Mouse (Mus musculus) intestine, embryonic 14.5 days (tissue): ENCODE data around the gene Higd2a. TPM values are rescaled to one million over a fixed set of nuclear protein-coding genes. Genes with fewer than 3 reads are reported as not detected.
A peak's percentile ranks its signal among the peaks of the same experiment; 100 is the strongest.

Experiments
- ATAC-seq: fragments of 200-750 bp; cut with Nextera tagmentation; replicated peaks from 2 replicates; pipeline ENCODE4 v1.8.0; 2017; ENCODE audit warnings: low read depth, moderate number of reproducible peaks, moderate TSS enrichment, moderate library complexity; ENCODE audit not compliant: low FRiP score, low TSS enrichment
- DNase-seq: peaks from one replicate; pipeline ENCODE4 v3.0.0-alpha.2; 2018; ENCODE audit warnings: low spot score
- H3K27ac ChIP-seq: fragments of 300-500 bp; sonication (generic); 2 replicates; pipeline ENCODE4 v1.5.1; 2014; ENCODE audit warnings: low read depth, mild to moderate bottlenecking, control low read depth
- H3K27me3 ChIP-seq: fragments of 300-500 bp; sonication (generic); replicated peaks from 2 replicates; pipeline ENCODE4 v1.6.1; 2014; ENCODE audit warnings: low read length, control low read depth; ENCODE audit not compliant: control insufficient read depth, insufficient read depth
- H3K36me3 ChIP-seq: fragments of 300-500 bp; sonication (generic); 2 replicates; pipeline ENCODE4 v1.6.1; 2014; ENCODE audit warnings: low read length, control low read depth; ENCODE audit not compliant: control insufficient read depth, insufficient read depth
- H3K4me1 ChIP-seq: fragments of 300-500 bp; sonication (generic); replicated peaks from 2 replicates; pipeline ENCODE4 v1.6.1; 2014; ENCODE audit warnings: low read length, control low read depth, mixed read lengths; ENCODE audit not compliant: control insufficient read depth, insufficient read depth
- H3K4me2 ChIP-seq: fragments of 300-500 bp; sonication (generic); 2 replicates; pipeline ENCODE4 v1.6.1; 2014; ENCODE audit warnings: low read length
- H3K4me3 ChIP-seq: fragments of 300-500 bp; sonication (generic); 2 replicates; pipeline ENCODE4 v1.5.1; 2014; ENCODE audit warnings: low read depth, low read length, control low read depth, mixed read lengths
- H3K9ac ChIP-seq: fragments of 300-500 bp; sonication (generic); 2 replicates; pipeline ENCODE4 v1.6.1; 2014; ENCODE audit warnings: mild to moderate bottlenecking, low read length
- H3K9me3 ChIP-seq: fragments of 300-500 bp; sonication (generic); 2 replicates; pipeline ENCODE4 v1.6.1; 2016; ENCODE audit warnings: low read length, control low read depth; ENCODE audit not compliant: control insufficient read depth
- WGBS: fragments of 180-500 bp; shearing (Covaris S2); extraction: QIAGEN DNeasy Blood & Tissue Kit; methylation state at CpG from one replicate; pipeline ENCODE4 v1.1.7; 2014; 5-methylcytosine and 5-hydroxymethylcytosine counted together
- polyA plus RNA-seq: library from polyadenylated mRNA; unstranded; fragments of >200 nt; fragmentation: Nextera tagmentation; extraction: Ambion mirVana; gene quantifications from 2 replicates; pipeline ENCODE4 v1.2.1, GENCODE M21; 2014

Higd2a gene
- 221 and 239 TPM in 2 replicates for polyA plus RNA-seq

GRCm38 (mm10) chr13:54589996-54590951 lies at the start of gene Higd2a, which contains the start of gene Nop16:
Gene Higd2a (plus strand): TSS chr13:54590207.
Gene Nop16 (minus strand): TSS chr13:54590090.
- H3K4me3 ChIP-seq = peak within 1 kb of the TSS; percentile 87
- peak within 1 kb of the TSS; percentile 92 for H3K4me2 ChIP-seq
- DNase-seq (peak; percentile 99), ATAC-seq (peak; percentile 96)
- peaks cover 43% of the 10 kb centered on the region for H3K36me3 ChIP-seq
- peak within 1 kb of the TSS; percentile 84 for H3K9ac ChIP-seq
- no peaks in the 10 kb centered on the region for H3K27me3 ChIP-seq
- peak within 1 kb of the TSS; percentile 85 for H3K27ac ChIP-seq
- no peaks in the 10 kb centered on the region for H3K9me3 ChIP-seq
- under 1% methylated on average over 51 of the region's 51 CpGs for WGBS
- peaks cover 13% of the 10 kb centered on the region; the same call in 1 of the 2 replicates for H3K4me1 ChIP-seq

DNA sequence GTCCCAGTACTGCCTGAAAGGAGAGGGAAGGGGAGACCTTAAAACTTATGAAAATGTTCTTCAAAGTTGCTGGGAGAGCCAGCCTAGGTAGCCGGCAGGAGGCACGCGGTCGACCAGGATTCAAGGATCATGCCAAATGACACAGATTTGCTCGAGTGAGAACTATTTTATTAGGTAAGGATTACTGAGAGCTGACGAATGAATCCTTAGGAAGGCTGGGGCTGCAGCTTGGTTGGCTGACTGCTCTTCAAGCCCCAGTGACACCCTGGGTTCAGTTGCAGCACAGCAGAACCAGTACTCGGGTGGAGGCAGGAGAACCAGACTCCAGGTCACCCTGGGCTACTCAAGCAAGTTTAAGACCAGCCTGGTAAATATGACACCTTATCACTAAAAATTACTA lies 42.0 kb upstream of the Higd2a start:
- H3K27ac ChIP-seq = no peak overlapping the region
- peaks cover 68% of the 10 kb centered on the region for H3K36me3 ChIP-seq
- H3K9me3 ChIP-seq = no peaks in the 10 kb centered on the region
- whole genome bisulfite sequencing = 83% methylated on average over 7 of the region's 7 CpGs
- no peak overlapping the region for H3K9ac ChIP-seq
- H3K27me3 ChIP-seq = no peaks in the 10 kb centered on the region
- DNase-seq (no peak), ATAC-seq (no peak)
- no peak overlapping the region for H3K4me3 ChIP-seq
- H3K4me1 ChIP-seq = no peaks in the 10 kb centered on the region
- no peak overlapping the region for H3K4me2 ChIP-seq

GRCm38 (mm10) chr13:54556176-54556575 lies 33.8 kb upstream of the Higd2a start:
- no peaks in the 10 kb centered on the region for H3K4me1 ChIP-seq
- no peaks in the 10 kb centered on the region for H3K27me3 ChIP-seq
- H3K27ac ChIP-seq = no peak overlapping the region
- no peak overlapping the region for H3K4me2 ChIP-seq
- no peak overlapping the region for H3K4me3 ChIP-seq
- DNase-seq (no peak), ATAC-seq (no peak)
- peaks cover 90% of the 10 kb centered on the region for H3K36me3 ChIP-seq
- WGBS = 89% methylated on average over 9 of the region's 9 CpGs
- H3K9me3 ChIP-seq = no peaks in the 10 kb centered on the region
- H3K9ac ChIP-seq = no peak overlapping the region

DNA sequence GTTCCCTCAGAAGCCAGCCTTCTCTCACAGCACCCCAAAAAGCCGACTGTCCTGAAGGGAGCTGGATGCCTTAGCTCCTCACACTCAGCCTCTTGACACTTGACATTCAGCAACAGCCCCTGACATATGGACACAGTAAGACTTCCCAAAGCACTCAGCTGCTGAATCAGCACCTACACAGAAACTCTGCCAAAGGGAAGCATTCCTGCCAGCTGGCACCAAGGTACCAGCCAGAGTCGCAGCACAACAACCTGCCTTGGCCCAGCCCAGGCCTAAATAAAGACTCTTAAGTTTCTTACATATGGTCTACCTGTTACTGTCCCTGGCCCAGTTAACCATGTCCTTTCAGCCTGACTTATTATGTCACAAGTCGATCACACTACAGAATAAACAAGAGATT lies 33.2 kb upstream of the Higd2a start:
- no peak for DNase-seq
- Histone ChIP-seq H3K27me3 (no peaks in the 10 kb centered on the region), H3K36me3 (peaks cover 90% of the 10 kb centered on the region), H3K4me1 (no peaks in the 10 kb centered on the region), H3K9me3 (no peaks in the 10 kb centered on the region), H3K27ac (no peak overlapping the region), H3K9ac (no peak overlapping the region), H3K4me2 (no peak overlapping the region), H3K4me3 (no peak overlapping the region)
- WGBS = 90% methylated on average over 3 of the region's 3 CpGs
- ATAC-seq = no peak

GRCm38 (mm10) chr13:54557652-54558051 lies 32.4 kb upstream of the Higd2a start:
- WGBS = 96% methylated on average over 1 of the region's 1 CpGs
- Histone ChIP-seq H3K9ac (no peak overlapping the region), H3K4me3 (no peak overlapping the region), H3K27ac (no peak overlapping the region), H3K4me2 (no peak overlapping the region), H3K36me3 (peaks cover 90% of the 10 kb centered on the region), H3K27me3 (no peaks in the 10 kb centered on the region), H3K9me3 (no peaks in the 10 kb centered on the region), H3K4me1 (no peaks in the 10 kb centered on the region)
- ATAC-seq (no peak), DNase-seq (no peak)

DNA sequence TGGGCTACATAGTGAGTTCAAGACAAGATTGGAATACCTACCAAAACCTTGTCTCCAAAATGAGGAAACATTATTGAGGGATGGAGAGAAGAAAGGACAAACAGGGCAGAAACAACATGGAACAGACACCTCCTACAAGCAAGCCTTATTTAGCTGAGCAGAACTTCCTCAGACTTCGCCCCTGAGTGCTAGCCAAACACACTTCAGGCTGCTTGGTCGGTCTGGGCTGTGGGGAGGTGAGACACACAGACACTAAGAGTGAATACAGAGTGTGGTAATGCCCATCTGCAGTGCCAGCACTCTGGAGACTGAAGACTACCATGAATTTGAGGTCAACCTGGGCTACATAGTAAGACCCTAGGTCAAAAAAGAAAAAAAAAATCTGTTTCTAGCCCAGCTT lies 30.4 kb upstream of the Higd2a start:
- DNase-seq (no peak), ATAC-seq (no peak)
- Histone ChIP-seq H3K36me3 (peaks cover 81% of the 10 kb centered on the region), H3K9me3 (no peaks in the 10 kb centered on the region), H3K27me3 (no peaks in the 10 kb centered on the region), H3K27ac (no peak overlapping the region), H3K4me1 (peaks cover 8% of the 10 kb centered on the region), H3K4me2 (no peak overlapping the region), H3K4me3 (no peak overlapping the region), H3K9ac (no peak overlapping the region)
- WGBS = 91% methylated on average over 2 of the region's 2 CpGs

DNA sequence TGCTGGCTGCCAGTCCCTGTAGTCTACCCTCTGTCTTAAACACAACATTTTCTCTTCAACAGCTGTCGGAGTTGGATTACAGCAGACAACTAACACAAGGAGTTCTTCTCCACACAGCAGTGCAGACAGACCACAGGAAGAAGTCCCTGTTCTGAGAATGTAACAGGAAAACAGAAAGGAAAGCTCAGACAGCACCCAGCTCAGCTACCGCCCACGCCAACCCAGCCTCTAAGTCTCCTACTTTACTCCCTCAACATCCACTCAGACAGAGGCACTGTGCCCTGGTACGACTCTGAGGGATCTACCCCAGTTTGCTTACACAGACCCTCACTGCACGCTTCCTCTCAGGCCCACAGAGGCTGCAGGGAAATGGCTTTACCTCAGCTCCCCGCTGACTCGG lies 29.4 kb upstream of the Higd2a start:
- H3K4me3 ChIP-seq = no peak overlapping the region
- H3K27me3 ChIP-seq = no peaks in the 10 kb centered on the region
- no peak overlapping the region for H3K9ac ChIP-seq
- no peak for DNase-seq
- no peaks in the 10 kb centered on the region for H3K9me3 ChIP-seq
- 94% methylated on average over 7 of the region's 7 CpGs for WGBS
- H3K36me3 ChIP-seq = peaks cover 76% of the 10 kb centered on the region
- no peak overlapping the region for H3K4me2 ChIP-seq
- H3K27ac ChIP-seq = no peak overlapping the region
- H3K4me1 ChIP-seq = peaks cover 8% of the 10 kb centered on the region
- no peak for ATAC-seq

DNA sequence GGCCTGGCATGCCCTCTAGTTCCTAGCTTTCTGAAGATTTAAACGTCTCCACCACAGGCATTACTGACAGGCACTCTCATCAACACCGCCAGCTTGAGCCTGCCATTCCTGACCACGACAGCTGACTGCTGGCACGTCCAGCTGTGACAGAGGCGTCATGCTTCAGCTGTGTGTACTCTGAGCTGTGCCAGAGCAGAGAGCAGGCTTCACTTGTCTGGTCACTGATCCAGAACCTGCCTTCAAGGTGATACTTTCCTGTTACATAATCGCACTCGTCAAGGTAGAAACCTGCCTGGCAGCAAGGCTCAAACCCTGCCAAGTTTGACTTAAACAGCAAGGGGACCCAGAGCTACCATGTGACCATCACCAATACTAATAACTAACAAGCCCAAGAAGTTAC lies 27.4 kb upstream of the Higd2a start:
- H3K36me3 ChIP-seq = peaks cover 58% of the 10 kb centered on the region

More for the DNA sequence above, 27.4 kb upstream of the Higd2a start:
- 88% methylated on average over 7 of the region's 7 CpGs for WGBS
- H3K4me2 ChIP-seq = no peak overlapping the region
- ATAC-seq (no peak), DNase-seq (no peak)
- no peak overlapping the region for H3K27ac ChIP-seq
- no peaks in the 10 kb centered on the region for H3K9me3 ChIP-seq
- H3K9ac ChIP-seq = no peak overlapping the region
- no peak overlapping the region for H3K4me3 ChIP-seq
- peaks cover 8% of the 10 kb centered on the region for H3K4me1 ChIP-seq
- no peaks in the 10 kb centered on the region for H3K27me3 ChIP-seq
